Mouse (Mus musculus): ENCODE results near the gene Fkbp7.
A peak's percentile ranks its signal among the peaks of the same experiment; 100 is the strongest.

Fkbp7 gene

GRCm38 (mm10) chr2:76672966-76673392 is at the start of gene Fkbp7:
Gene Fkbp7 (minus strand): TSS chr2:76673116.
- peak; percentile 97 for DNase-seq (ENCODE audit: low spot score)

- DNase-seq (ENCODE audit: low spot score): no peak
Measured at GRCm38 (mm10) chr2:76719650-76720049, 46.7 kb upstream of the Fkbp7 start.

- no peak for DNase-seq (ENCODE audit: low spot score)
Measured at GRCm38 (mm10) chr2:76714984-76715383, 42.1 kb upstream of the Fkbp7 start.

- peak; percentile 3 for DNase-seq (ENCODE audit: low spot score)
Measured at GRCm38 (mm10) chr2:76708512-76708911, 35.6 kb upstream of the Fkbp7 start.

GRCm38 (mm10) chr2:76705655-76706054 is 32.7 kb upstream of the Fkbp7 start:
- DNase-seq (ENCODE audit: low spot score): no peak

- DNase-seq (ENCODE audit: low spot score): no peak
Measured at GRCm38 (mm10) chr2:76702751-76703150, 29.8 kb upstream of the Fkbp7 start.

- DNase-seq (ENCODE audit: low spot score): no peak
Measured at GRCm38 (mm10) chr2:76702188-76702587, 29.3 kb upstream of the Fkbp7 start.

- DNase-seq (ENCODE audit: low spot score): no peak
Measured at GRCm38 (mm10) chr2:76695290-76695689, 22.4 kb upstream of the Fkbp7 start.

- DNase-seq (ENCODE audit: low spot score): no peak
Measured at GRCm38 (mm10) chr2:76693765-76694164, 20.8 kb upstream of the Fkbp7 start.

GRCm38 (mm10) chr2:76690436-76691204 is 17.7 kb upstream of the Fkbp7 start:
- no peak for DNase-seq (ENCODE audit: low spot score)

- DNase-seq (ENCODE audit: low spot score): no peak
Measured at GRCm38 (mm10) chr2:76688162-76688561, 15.2 kb upstream of the Fkbp7 start.

- DNase-seq (ENCODE audit: low spot score): no peak
Measured at GRCm38 (mm10) chr2:76687608-76688007, 14.7 kb upstream of the Fkbp7 start.

- no peak for DNase-seq (ENCODE audit: low spot score)
Measured at GRCm38 (mm10) chr2:76686986-76687385, 14.1 kb upstream of the Fkbp7 start.

GRCm38 (mm10) chr2:76682301-76682700 is 9.4 kb upstream of the Fkbp7 start:
- no peak for DNase-seq (ENCODE audit: low spot score)

GRCm38 (mm10) chr2:76676401-76677226 is 3.7 kb upstream of the Fkbp7 start:
- DNase-seq (ENCODE audit: low spot score): peak; percentile 12

GRCm38 (mm10) chr2:76675949-76676348 is 3.0 kb upstream of the Fkbp7 start:
- no peak for DNase-seq (ENCODE audit: low spot score)

- peak; percentile 51 for DNase-seq (ENCODE audit: low spot score)
Measured at GRCm38 (mm10) chr2:76675451-76675850, 2.5 kb upstream of the Fkbp7 start.

- peak; percentile 76 for DNase-seq (ENCODE audit: low spot score)
Measured at GRCm38 (mm10) chr2:76674725-76675427, 2.0 kb upstream of the Fkbp7 start, which contains the start of gene Plekha3. Gene Plekha3 (plus strand): TSS chr2:76675281.

- peak; percentile 73 for DNase-seq (ENCODE audit: low spot score)
Measured at GRCm38 (mm10) chr2:76673472-76674081, 661 bp upstream of the Fkbp7 start.

- DNase-seq (ENCODE audit: low spot score): peak; percentile 20
Measured at GRCm38 (mm10) chr2:76672134-76672745, 676 bp downstream of the Fkbp7 start.

GRCm38 (mm10) chr2:76671641-76672040 is 1.3 kb downstream of the Fkbp7 start:
- no peak for DNase-seq (ENCODE audit: low spot score)

All from retina, embryonic 14.5 days (tissue).